Mouse (Mus musculus): ENCODE results near the gene Rnf215.
"Not testable (repeated sequence)": the region's sequence is repeated elsewhere in the genome, so short reads cannot be mapped to it uniquely, and the experiment has no call there.

Gene Rnf215

GRCm38 (mm10) chr11:4134986-4135935 is at the start of gene Rnf215:
Gene Rnf215 (plus strand): TSS chr11:4135202.
- in situ Hi-C loops (cut with MboI; ENCODE audit: low sequenced_read_pairs) = loop anchor here (5.0 kb wide), 1 partner anchor 72 kb away; no protein-coding TSS in a partner anchor

DNA sequence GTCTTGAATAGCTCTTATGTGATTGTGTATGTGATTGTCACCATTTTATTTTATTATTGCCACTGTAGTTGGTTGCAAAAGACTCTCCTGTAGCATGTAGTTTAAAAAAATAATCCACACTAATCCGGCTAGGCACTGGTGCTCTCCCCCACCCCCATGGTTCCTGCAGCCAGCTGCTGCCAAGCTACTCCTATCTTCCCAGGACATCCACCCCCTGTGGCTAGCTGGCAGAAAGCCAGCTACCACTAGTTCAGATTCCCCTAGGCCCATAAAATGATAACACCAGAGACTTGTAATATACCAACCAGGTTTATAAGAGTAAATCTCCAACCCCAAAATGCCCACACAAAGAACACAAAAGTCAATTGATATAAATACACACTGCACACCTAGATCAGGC is 48.8 kb upstream of the Rnf215 start:
- in situ Hi-C loops (cut with MboI; ENCODE audit: low sequenced_read_pairs) = no loop called here

- in situ Hi-C loops (cut with MboI; ENCODE audit: low sequenced_read_pairs) = no loop called here
These were observed 47.7 kb upstream of the Rnf215 start for GRCm38 (mm10) chr11:4087267-4087666.

- in situ Hi-C loops (cut with MboI; ENCODE audit: low sequenced_read_pairs) = no loop called here
These were observed 41.3 kb upstream of the Rnf215 start for GRCm38 (mm10) chr11:4093459-4094377.

DNA sequence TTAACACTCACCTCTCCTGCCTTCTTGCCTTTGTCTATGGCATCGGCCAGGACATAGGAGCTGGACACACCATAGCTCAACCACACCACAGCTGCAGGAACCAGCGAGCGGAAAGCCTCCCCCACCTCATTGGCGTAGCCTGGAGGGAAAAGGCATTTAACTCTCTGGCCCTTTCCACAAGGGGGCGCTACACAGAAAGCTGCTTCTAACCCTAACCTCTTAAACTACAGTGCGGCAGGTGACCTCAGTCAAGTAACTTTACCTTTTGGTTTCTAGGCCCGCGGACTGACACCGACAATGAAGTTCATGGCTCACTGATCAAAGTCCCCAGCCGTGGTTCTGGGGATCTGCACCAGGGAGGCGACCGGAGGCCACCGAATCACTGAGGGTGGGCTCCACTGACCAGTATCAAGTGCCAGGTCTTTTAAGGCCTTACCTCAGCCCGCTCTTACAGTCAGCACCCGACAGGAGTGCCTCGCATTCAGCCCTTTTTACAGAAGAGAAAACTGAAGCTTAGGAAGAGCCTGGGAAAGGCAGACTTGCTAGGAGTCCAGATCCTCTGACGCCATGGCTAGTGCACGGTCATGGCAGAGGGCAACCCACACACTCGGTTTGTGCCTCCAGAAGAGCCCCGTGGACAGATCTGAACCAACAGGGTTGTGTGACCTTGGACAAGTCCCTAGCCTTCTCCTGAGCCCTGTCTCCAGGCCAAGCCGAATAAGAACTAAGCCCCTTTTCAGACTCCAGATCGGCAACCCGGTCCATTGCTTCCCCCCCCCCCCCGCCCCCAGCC is 40.4 kb upstream of the Rnf215 start:
- in situ Hi-C loops (cut with MboI; ENCODE audit: low sequenced_read_pairs) = no loop called here

GRCm38 (mm10) chr11:4095171-4096053 is 39.6 kb upstream of the Rnf215 start, which contains the start of gene Mtfp1:
Gene Mtfp1 (minus strand): TSS chr11:4095445.
- in situ Hi-C loops (cut with MboI; ENCODE audit: low sequenced_read_pairs) = no loop called here

DNA sequence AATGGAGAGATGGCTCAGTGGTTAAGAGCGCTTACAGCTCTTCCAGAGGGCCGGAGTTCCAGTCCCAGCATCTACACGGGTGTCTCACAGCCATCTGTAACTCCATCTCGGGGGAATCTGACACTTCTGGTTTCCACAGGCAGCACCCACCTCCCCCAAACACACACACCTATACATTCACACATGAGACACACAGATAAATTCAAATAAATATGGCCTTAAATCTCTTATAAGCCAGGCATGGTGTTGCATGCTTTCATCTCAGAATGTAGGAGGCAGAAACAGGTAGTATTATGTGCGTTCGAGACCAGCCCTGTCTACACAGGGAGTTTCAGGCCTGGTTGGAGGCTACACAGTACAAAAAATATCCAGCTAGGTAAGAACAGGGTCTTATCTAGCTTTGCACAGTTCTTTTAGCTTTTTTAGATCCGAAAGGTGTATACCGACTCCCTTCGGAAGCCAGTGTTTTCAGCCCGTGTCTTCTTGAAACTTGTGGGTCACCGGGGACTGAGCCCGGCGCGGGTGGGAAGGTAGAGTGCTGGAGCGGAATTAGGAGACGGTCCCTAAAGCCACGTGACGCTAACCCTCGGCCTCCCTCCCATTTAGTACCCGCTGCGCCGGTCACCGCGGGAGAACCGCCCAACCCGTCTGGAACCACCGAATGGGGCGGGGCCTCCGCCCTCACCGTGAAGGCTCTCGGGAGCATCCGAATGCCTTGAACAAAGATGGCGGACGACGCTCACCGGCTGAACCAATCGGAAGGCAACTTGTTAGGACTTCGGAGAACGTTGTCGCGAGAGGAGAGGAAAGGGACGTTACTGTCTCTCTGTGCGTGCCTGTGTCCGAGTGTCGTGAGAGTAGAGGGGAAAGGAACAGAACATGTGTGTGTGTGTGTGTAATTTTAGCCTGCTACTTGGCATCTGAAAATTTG is 38.7 kb upstream of the Rnf215 start:
- in situ Hi-C loops (cut with MboI; ENCODE audit: low sequenced_read_pairs) = no loop called here

DNA sequence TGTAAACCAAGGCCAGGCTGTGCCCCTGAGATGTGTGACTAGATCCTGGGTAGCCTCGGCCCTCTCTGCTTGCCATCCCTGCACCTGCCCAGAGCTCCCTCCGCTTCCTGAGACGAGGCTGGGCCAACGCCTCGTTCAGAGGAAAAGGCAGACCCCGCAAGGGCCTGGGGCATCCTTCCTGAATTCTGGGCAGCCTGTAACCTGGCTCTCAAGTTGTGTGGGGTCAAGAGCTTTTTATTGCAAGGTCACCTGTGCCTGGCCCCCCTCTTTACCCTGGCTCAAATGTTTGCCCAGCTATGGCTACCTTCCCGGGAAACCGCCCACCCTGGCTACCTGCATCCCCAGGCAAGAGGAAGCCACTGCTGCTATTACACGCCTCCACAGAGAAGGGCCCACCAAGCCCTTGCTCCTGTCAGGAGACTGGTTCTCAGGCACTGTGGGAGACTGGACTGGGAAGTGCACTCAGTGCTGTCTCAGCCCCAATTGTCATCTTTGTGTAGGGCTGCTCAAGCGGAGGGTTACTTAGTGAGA is 37.8 kb upstream of the Rnf215 start:
- in situ Hi-C loops (cut with MboI; ENCODE audit: low sequenced_read_pairs) = no loop called here

DNA sequence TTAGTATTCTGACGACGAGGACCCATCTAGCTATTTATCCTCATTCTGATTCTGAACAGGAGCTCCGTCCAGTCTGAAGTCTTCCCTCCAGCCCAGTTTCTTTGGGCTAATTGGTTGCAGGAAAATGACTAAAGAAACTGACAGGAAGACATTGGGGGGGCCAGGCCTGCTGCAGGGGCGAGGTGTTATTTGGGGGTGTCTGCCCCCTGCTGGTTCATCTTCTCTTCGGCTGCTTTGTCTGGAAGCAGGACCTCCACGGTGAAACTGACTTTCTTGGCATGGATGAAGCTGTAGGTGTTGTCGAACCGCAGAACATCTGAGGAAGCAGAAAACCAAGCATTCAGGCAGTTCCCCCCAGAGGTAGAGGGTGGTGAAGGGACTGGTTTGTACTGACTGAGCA is 36.9 kb upstream of the Rnf215 start:
- in situ Hi-C loops (cut with MboI; ENCODE audit: low sequenced_read_pairs) = no loop called here

DNA sequence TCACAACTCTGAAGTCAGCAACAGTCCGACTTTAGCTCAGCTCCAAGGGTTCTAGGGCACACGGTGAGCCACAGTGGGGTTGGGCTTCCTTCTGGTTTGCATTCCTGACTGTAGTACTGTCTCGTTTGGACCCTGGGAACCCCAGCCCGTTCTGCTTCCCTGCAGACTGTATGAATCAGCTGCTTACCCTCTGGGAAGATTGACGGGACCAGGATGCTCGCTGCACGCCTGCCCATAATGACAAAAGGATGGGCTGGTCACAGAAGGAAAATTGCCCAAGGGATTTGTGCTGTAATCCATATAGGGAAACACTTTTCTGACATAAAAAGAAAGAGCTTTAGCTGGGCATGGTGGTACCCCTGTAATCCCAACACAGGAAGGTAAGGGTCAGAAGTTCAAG is 36.2 kb upstream of the Rnf215 start:
- in situ Hi-C loops (cut with MboI; ENCODE audit: low sequenced_read_pairs) = no loop called here

DNA sequence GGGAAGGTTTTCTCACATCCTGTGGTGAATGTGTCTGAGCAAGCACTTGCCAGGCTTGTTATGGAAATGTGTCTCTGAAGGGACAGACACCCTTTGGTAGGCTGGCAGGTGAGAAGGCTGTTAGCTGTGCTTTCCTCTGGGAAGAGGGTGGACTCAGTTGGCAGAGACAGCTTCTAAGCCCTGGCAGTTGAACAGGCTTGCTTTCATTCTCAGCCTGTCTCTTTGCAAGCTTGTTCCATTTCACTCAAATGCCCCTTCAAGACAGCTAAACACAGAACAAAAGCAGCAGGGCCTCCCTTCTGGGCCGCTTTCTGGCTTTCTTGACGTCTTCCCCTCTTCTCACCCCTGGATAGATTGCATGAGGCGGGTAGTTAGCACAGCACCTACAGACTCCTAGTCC is 35.6 kb upstream of the Rnf215 start:
- in situ Hi-C loops (cut with MboI; ENCODE audit: low sequenced_read_pairs) = no loop called here

DNA sequence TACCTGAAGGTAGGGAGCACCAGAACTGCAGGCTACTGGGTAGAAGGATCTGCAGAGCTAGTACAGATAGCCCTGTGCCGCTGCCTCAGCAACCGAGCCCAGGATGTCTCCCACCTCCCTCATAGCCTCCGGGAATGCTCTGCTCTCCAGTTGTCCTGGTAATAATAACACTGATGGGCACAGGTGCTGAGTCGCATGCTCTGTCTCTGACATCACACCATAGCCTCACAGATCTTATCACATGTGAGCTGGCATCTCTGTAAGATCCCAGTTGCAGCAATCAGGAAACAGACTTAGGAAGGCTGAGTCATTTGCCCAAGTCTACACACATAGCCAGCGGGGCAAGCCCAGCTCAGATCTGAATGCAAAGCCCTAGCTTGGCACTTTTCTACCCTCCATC is 33.2 kb upstream of the Rnf215 start:
- in situ Hi-C loops (cut with MboI; ENCODE audit: low sequenced_read_pairs) = no loop called here

DNA sequence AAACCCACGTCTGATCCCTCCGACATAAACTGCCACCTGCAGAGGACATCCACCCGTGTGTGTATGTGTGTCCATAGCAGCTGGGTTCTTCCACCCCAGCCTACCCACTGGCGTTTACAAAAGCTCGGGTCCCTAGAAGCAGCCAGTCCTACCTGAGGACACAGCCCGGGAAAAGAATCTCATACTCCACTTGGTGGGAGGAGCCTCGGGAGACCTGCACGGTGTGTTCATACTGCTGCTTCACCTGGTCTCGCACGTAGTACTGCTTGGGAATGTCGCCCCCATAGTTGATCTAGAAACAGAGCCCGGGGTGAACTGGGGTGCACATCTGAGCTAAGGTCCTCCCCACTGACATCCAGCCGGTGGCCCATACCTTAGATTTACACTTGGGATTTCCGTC is 31.5 kb upstream of the Rnf215 start:
- in situ Hi-C loops (cut with MboI; ENCODE audit: low sequenced_read_pairs) = no loop called here

- in situ Hi-C loops (cut with MboI; ENCODE audit: low sequenced_read_pairs) = no loop called here
These were observed 30.0 kb upstream of the Rnf215 start for GRCm38 (mm10) chr11:4104989-4105388.

- in situ Hi-C loops (cut with MboI; ENCODE audit: low sequenced_read_pairs) = no loop called here
These were observed 29.6 kb upstream of the Rnf215 start for GRCm38 (mm10) chr11:4105444-4105843.

GRCm38 (mm10) chr11:4107901-4108300 is 27.1 kb upstream of the Rnf215 start:
- in situ Hi-C loops (cut with MboI; ENCODE audit: low sequenced_read_pairs) = not testable (repeated sequence)

- in situ Hi-C loops (cut with MboI; ENCODE audit: low sequenced_read_pairs) = no loop called here
These were observed 26.3 kb upstream of the Rnf215 start for GRCm38 (mm10) chr11:4108691-4109090.

DNA sequence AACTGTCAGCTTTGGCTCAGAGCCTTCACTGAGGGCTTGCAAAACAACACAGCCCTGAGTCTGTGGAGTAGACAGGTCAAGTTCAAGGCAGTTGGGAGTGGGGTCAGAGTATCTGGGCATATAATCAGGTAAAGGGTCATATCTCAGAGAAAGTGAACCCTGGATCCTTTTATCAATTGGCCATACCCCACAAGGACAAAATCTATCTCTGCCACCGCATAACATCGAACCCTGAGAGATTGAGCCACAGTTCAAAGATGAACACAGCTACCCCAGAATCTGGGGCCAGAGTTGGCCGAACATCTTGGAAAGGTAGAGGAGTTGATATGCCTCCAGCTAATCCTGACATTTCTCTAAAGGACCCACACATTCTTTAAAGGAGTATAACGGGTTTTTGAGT is 23.0 kb upstream of the Rnf215 start:
- in situ Hi-C loops (cut with MboI; ENCODE audit: low sequenced_read_pairs) = no loop called here
